Mouse (Mus musculus) olfactory bulb, adult 2 months (tissue): ENCODE data around the gene Gm9918.

ENCODE experiments used
- CTCF ChIP-seq: fragments of 200-500 bp; IDR thresholded peaks from 2 replicates; pipeline ENCODE4 v1.5.1; 2012; ENCODE audit warnings: low read depth, mild to moderate bottlenecking, low read length, moderate library complexity; ENCODE audit not compliant: insufficient read depth
- POLR2A ChIP-seq: fragments of 200-500 bp; IDR thresholded peaks from 2 replicates; pipeline ENCODE4 v1.6.1; 2012; ENCODE audit warnings: mild to moderate bottlenecking, low read depth, low read length, moderate library complexity; ENCODE audit not compliant: insufficient read depth

DNA sequence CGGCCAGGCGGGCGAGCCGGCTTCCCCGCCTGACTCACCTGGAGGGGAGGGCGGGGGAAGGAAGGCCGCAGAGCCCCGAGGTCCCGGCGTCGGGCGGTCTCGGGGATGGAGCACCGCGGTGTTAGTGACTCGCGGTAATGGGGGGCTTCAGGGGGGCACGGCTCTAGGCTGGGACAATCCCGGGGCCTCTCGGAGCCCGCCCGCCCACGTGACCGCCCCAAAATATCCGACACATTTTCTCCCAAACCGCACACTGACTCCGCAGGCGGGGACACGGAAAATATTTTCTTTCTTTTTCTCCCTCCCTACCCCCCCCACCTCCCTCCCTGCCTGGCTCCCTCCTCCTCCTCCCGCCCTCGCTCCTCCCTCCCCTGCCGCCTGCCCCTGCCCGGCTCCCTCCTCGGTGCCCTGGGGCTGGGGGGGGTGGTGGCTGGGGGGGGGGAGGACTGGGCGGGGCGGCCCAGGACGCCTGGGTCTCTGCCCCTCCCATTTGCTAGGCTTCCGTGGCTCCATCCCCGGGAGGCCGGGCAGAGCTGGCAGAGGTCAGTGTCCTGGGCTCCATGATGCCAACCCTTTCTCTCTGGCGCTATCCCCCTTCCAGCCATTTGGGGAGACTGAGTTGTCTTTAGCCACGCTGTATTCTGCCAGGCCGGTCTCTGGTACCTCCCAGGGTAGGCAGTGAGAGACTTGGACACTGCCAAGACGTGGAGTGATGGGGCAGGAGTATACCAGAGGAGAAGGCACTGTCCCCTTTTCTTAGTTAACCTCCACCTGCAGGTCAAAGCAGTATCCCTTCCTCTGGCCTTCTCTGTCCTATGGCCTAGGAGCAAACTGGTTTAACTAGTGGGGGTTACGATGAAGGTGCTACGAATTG lies 12.9 kb upstream of the Gm9918 start, which contains the start of gene Rarg:
- TF ChIP-seq CTCF: no peak
- no peak for TF ChIP-seq POLR2A
